Mouse (Mus musculus): ENCODE measurements around the gene Zfp846.
A peak's percentile ranks its signal among the peaks of the same experiment; 100 is the strongest.

The Zfp846 gene

DNA sequence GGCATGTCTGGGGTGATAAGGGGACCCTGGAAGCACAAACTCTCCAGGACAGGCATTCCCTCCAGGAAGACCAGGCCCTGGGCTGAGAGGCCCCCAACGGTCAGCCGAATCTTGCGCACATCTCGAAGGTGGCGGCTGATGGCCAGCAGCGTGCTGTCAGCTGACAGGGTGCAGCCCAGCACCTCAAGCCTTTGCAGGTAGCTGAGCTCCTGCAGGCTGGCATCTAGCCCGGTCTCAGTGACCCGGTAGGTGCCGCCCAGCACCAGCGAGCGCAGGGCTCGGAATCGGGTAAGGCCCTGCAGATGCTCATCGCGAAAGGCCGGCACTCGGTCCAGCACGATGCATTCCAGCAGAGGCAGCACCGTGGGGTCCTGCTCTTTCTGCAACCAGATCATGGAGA is 57.5 kb downstream of the Zfp846 start:
- no peak for DNase-seq

GRCm38 (mm10) chr9:20639486-20639885 is 58.4 kb downstream of the Zfp846 start:
- peak; percentile 68 for DNase-seq

DNA sequence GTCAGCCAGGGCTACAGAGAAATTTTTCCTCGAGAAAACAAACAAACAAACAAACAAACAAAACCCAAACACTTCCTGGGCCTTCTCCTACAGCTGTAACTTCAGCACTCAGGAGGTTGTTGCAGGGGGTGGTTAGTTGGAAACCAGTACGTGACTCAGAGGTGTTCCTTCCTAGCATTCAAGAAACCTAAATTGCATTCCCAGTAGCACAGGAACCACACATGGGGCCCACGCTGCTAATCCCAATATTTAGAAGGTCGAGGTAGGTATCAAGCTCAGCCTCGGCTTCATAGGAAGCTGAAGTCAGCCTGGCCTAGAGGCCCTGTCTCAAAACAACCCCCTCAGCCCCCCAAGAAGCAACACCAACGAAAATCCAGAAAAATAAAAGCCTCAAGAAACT is 60.4 kb downstream of the Zfp846 start:
- peak; percentile 45 for DNase-seq

GRCm38 (mm10) chr9:20642101-20642895 is 61.2 kb downstream of the Zfp846 start, which contains the start of gene Ubl5:
Ubl5 (plus strand) TSS chr9:20642878.
- peak; percentile 98 for DNase-seq

DNA sequence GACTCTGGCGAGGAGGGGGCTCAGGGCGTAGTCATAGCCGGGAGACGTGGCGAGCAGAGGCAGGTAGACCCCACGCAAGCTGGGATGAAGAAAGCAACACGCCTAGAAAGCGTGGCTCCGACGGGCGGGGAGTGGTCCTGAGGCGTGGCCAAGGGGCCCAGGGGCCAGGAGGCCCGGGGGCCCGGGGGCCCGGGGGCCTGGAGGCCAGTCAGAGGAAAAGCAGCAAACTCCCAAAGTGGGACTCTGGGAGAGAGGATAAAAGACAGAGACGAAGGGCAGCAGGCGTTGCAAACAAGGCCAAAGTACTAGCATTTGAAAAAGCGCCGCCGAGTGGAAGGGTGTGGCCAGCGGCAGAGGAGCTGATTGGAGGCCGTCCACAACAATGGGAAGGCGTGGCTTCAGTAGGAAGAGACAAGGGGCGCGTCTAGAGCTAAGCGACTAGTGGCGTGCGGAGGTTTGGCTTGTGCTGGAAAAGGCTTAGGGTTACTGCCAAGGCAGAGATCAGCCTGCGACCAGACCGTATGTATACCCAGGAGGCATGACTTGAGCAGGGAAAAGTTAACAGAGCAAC is 61.9 kb downstream of the Zfp846 start:
- DNase-seq = peak; percentile 92

DNA sequence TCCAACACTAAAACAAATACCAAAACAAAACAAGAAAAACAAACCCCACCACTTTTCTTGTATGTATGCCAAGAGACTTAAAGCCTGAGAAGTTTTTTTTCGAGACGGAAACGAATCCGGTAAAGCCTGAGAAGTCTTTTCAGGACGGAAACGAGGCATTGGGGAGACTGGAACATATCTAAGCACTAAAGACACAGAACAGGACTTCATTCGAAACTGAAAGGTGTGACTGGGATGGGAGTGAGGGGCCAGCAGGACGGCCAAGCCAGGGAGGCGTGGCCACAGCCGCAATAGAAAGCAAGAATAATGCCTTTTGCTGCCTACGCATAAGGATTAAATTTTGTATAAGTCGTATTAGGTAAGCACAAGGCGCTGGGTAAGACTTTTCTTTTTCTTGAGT is 62.7 kb downstream of the Zfp846 start:
- peak; percentile 35 for DNase-seq

GRCm38 (mm10) chr9:20644360-20645081 is 63.4 kb downstream of the Zfp846 start, which contains the start of gene Fbxl12:
Fbxl12 (minus strand) TSS chr9:20644767.
- peak; percentile 76 for DNase-seq

DNA sequence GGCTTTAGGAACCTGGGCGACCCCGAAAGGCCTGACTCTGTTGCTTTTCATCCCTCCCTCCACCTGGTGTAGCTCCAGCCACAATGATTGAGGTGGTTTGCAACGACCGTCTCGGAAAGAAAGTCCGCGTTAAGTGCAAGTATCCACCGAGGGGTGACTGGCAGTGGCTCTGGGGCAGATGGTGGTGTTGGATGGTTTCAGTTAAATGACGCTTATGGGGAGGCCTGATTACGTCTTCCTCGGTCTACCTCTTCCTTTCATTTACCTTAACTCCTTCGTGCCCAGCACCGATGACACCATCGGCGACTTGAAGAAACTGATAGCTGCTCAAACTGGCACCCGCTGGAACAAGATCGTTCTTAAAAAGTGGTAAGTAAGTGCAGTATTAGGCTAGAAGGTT is 64.0 kb downstream of the Zfp846 start:
- no peak for DNase-seq

DNA sequence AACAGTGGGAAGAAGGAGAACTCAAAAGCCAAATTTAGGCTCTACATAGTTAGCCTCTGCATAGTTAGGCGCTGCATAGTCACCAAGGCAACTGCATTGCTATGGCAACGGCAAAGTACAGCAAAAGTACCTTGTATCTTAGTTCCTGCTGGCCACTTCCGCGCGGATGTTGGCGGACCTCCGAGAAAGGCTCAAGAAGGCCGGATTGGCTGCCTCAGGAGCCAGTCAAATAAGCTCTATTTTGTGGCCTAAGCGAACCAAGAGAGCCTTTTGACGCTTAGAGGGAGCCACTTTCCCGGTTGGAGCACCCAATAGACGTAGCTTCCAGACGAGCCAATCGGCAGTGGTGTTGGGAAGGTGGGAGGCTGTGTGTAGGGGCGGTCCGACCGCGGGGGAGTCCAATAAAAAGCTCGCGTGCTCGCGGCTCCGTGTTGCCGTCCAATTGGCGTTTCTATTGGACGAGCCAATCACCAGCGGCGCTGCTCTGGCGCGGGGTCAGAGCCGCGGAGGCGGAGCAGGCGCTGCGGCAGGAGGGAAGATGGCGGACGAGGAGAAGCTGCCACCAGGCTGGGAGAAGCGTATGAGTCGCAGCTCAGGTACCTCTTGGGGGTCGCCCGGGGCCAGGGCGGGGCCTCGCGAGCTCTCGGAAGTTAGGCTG is 70.6 kb downstream of the Zfp846 start, which contains the start of gene Pin1:
Pin1 (plus strand) TSS at position 494 of the 658 bp plus-strand sequence.
- peak; percentile 95 for DNase-seq

DNA sequence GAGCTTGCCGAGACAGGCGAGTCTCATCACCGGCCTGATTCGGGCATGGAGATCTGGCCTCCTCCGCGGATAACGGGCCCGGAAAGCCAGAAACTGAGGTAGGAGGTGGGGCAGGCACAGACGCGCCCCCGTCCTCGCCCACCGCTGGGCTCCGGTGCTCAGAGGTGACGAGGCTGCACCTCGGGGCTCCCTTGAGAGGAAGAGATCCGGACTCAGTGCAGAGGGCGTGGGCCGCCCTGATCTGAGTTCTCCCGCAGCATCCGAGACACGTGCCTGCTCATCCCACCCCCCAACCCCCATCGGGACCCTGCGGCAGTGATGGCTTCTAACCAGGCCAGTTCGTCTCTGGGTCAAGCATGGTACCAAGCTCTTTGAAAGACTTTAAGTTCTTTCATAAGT is 71.2 kb downstream of the Zfp846 start:
- no peak for DNase-seq

DNA sequence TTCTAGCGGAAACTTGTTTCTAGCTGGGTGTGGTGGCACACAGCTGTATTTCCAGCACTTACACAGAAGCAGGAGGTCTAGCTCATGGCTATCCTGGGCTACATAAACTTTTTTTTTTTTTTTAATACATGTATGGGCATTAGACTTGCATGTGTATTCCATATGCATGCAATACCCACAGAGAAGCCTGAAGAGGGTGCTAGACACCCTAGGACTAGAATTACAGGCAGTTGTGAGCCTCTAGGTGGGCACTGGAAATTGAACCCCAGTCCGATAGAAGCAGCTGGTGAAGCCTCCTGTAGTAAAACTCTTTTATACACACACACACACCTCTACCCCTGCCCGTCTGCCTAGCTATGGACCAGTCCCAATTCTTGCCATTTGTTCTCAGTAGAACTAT is 72.8 kb downstream of the Zfp846 start:
- DNase-seq = no peak

Data from thymus, postnatal 4 days (tissue).